Mouse (Mus musculus) CH12.LX (cell line): ENCODE results near the gene Fdxacb1.

Source experiments
- CHD2 ChIP-seq: IDR thresholded peaks from 2 replicates; pipeline ENCODE4 v1.6.1; 2011; ENCODE audit warnings: low read length, improper control_type of control experiment
- CTCF ChIP-seq, 2 experiments: IDR thresholded peaks in 1 of 2; conservative IDR thresholded peaks in 1 of 2; 2 replicates each; pipeline ENCODE4 v1.5.1; 2011 to 2012; ENCODE audit warnings: low read depth in 2 of 2, low read length in 2 of 2, improper control_type of control experiment in 1 of 2, inconsistent platforms in 1 of 2, mild to moderate bottlenecking in 1 of 2, moderate library complexity in 1 of 2
- EP300 ChIP-seq: IDR thresholded peaks from 2 replicates; pipeline ENCODE4 v1.6.1; 2011; ENCODE audit warnings: low read length, improper control_type of control experiment
- HCFC1 ChIP-seq: IDR thresholded peaks from 2 replicates; pipeline ENCODE4 v1.6.1; 2012; ENCODE audit warnings: low read depth, mild to moderate bottlenecking, inconsistent platforms, low read length, improper control_type of control experiment
- KAT2A ChIP-seq: IDR thresholded peaks from 2 replicates; pipeline ENCODE4 v1.6.1; 2012; ENCODE audit warnings: low read length, improper control_type of control experiment, inconsistent platforms; ENCODE audit not compliant: insufficient replicate concordance
- MAX ChIP-seq: IDR thresholded peaks from 2 replicates; pipeline ENCODE4 v1.6.1; 2011; ENCODE audit warnings: low read length, improper control_type of control experiment
- NRF1 ChIP-seq: IDR thresholded peaks from 2 replicates; pipeline ENCODE4 v1.6.1; 2014; ENCODE audit warnings: low read depth, mild to moderate bottlenecking, inconsistent platforms, low read length, improper control_type of control experiment, moderate library complexity
- POLR2A ChIP-seq: IDR thresholded peaks from 2 replicates; pipeline ENCODE4 v1.6.1; 2011; ENCODE audit warnings: low read depth, mild to moderate bottlenecking, improper control_type of control experiment, low read length
- POLR2AphosphoS2 ChIP-seq: IDR thresholded peaks from 2 replicates; pipeline ENCODE4 v1.6.1; 2011; ENCODE audit warnings: low read depth, low read length, improper control_type of control experiment
- SIN3A ChIP-seq: IDR thresholded peaks from 2 replicates; pipeline ENCODE4 v1.6.1; 2012; ENCODE audit warnings: low read length, improper control_type of control experiment, inconsistent platforms
- TBP ChIP-seq: conservative IDR thresholded peaks from 2 replicates; pipeline ENCODE4 v1.6.1; 2011; ENCODE audit warnings: low read depth, low read length, improper control_type of control experiment
- UBTF ChIP-seq: IDR thresholded peaks from 2 replicates; pipeline ENCODE4 v1.6.1; 2012; ENCODE audit warnings: low read depth, mild to moderate bottlenecking, inconsistent platforms, low read length, improper control_type of control experiment, moderate library complexity
- USF1 ChIP-seq: IDR thresholded peaks from 2 replicates; pipeline ENCODE4 v1.6.1; 2014; ENCODE audit warnings: low read depth, mild to moderate bottlenecking, inconsistent platforms, low read length, improper control_type of control experiment
- ZMIZ1 ChIP-seq: IDR thresholded peaks from 2 replicates; pipeline ENCODE4 v1.6.1; 2012; ENCODE audit warnings: low read depth, mild to moderate bottlenecking, inconsistent platforms, low read length, improper control_type of control experiment

- TF ChIP-seq UBTF, result no peak
- TF ChIP-seq CTCF (conservative IDR thresholded peaks at IDR 0.05 in 1 of 2, IDR thresholded peaks at IDR 0.05 in 1 of 2; ENCODE audit: low read depth in 2 of 2, low read length in 2 of 2), result no peak
- TF ChIP-seq KAT2A, result no peak
- no peak for TF ChIP-seq NRF1
- TF ChIP-seq SIN3A, result no peak
- no peak for TF ChIP-seq POLR2A
- TF ChIP-seq TBP, result no peak
- no peak for TF ChIP-seq POLR2AphosphoS2
- no peak for TF ChIP-seq ZMIZ1
- TF ChIP-seq CHD2, result no peak
- TF ChIP-seq USF1, result no peak
- no peak for TF ChIP-seq EP300
- TF ChIP-seq MAX, result no peak
- TF ChIP-seq HCFC1, result no peak
Observed at GRCm38 (mm10) chr9:50796776-50797175, 28.7 kb downstream of the Fdxacb1 start.
